Mouse (Mus musculus) left cerebral cortex, adult 11 months (tissue): ENCODE data around the gene Gm1673.
"Not testable (repeated sequence)": the region's sequence is repeated elsewhere in the genome, so short reads cannot be mapped to it uniquely, and the experiment has no call there.

Experiments used
- DNase-seq: peaks from one replicate; pipeline ENCODE4 v3.0.0; 2022; ENCODE audit warnings: low spot score

Gene Gm1673

DNA sequence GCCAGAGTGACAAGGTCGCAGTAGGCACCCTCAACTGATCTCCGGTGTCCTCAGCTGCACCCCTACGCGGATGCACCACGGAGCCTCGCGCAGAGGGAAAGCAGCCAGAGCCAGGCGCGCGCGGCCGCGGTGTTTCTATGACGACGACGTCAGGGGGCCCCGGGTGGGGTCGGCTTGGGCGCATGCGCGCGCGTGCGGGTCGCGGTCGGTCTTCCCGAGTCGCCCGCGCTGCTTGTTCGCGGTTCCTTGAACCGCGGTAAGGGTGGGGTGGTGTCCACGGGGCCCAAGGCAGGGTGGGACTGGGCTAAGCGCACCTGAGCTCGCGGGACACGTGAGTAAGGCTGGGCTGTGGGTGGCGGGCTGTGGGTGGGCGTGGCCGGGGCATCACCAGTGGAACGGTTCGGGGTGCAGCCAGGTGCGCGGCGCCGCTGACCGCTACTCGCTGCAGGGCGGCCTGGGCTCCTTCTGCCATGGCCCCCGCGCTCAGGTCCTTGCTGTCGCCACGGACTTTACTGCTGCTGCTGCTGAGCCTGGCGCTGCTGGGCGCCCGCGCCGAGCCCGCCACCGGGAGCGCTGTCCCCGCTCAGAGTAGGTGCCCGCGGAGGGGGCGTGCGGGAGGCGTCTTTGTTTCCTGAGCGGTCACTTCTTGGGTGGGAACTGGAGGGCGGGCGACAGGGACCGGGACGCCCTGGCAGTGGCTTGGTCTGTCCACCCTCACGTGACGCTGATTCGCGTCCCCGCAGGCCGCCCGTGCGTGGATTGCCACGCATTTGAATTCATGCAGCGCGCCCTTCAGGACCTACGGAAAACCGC, at the start of gene Gm1673:
Gene Gm1673 (plus strand): TSS at position 125 of the 813 bp plus-strand sequence.
- peak; percentile 76 for DNase-seq

DNA sequence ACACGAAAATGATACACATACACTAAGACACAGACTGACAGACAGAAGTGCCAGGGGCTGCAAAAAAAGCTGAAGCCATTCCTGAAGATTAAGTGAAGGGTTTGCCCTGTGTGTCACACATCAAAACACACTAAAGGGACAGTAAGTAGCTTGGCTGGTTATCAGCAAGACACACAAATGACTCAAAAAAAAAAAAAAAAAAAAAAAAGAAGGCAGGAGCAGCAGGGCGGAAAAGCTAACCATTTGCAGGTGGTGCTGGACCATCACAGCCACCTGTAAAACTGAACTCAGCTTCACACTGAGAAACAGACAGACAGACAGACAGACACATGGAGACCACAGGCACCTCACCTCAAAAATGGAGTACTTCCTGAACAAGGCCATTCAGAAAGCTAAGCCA, 49.2 kb upstream of the Gm1673 start:
- no peak for DNase-seq

DNA sequence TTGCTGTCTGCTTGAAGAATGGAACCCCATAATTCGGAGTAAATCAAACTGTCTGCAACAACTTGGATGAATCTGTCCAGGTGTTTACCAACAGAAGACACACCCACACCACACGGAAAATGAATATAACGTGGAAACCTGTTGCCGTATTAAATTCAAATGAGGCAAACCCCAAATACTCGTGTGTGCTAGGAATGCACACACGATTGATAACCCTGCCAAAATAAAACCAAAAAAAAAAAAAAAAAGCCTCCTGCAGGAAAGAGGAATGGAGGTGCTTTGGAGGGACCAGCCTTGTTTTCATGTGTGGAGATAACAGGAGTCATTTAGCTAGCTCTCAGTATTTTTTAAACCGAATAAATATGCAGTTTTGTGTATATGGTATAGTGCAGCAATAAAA, 48.4 kb upstream of the Gm1673 start:
- DNase-seq, result no peak

DNA sequence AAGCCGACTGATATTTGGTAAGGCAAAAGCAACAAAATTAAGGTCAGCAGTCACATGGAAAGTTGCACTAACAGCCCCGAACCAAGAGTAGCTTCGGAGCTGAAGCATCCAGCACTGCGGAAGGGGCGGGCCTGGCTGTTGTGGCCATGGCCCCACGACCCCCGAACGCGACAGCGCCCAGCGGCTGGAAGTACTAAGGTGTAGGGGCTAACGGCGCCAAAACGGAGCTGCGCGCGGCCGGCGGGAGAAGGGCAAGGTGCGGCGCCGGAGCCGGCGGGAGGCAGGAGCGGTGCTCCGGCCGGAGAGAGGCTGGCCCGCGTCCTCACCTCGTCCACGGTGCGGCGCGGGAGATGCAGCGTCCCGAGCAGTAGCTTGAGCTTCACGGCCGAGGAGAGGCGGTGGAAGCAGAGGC, 47.5 kb upstream of the Gm1673 start:
- no peak for DNase-seq

DNA sequence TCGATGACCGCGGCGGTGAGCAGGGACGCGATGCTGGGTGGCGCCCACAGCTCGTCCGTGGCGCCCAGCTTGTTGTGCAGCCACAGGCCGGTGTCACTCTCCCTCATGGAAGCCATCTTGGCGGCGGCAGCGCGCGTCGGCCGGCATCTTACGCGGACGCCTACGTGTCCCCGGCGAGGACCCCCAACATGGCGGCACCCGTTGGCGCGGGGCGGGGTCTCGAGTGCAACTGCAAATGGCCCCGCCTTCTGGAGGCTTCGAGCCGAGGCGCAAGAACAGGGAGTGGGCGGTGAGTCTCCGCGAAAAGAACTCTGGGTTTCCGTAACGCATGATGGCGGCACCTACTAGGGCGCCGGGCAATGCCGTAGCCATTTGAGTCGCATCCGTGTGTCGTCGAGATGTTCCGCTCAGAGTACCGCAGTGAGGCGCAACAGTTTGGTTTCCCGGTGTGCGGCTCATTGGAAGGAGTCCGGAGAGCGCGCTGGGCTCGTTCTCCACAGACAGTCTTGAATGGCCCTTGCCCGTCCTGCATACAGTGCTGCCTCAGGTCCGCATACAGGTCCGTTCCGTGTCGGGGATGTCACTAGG, 47.0 kb upstream of the Gm1673 start, which contains the start of gene Nelfa:
Gene Nelfa (minus strand): TSS at position 294 of the 588 bp plus-strand sequence.
- peak; percentile 99 for DNase-seq

DNA sequence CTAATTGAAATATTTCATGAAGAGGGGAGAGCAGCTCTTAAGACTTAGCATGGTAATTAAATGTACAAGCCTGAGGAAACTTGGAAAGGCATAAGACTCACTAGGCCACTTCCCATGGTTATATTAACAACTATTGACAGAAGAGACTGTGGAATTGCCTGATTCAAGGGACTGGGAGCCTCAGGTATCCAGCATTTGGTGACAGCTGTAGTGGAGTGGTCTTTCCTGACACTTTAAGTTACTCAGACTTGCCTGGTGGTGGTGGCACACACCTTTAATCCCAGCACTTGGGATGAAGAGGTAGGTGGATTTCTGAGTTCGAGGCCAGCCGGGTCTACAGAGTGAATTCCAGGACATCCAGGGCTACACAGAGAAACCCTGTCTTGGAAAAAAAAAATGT, 46.0 kb upstream of the Gm1673 start:
- no peak for DNase-seq

DNA sequence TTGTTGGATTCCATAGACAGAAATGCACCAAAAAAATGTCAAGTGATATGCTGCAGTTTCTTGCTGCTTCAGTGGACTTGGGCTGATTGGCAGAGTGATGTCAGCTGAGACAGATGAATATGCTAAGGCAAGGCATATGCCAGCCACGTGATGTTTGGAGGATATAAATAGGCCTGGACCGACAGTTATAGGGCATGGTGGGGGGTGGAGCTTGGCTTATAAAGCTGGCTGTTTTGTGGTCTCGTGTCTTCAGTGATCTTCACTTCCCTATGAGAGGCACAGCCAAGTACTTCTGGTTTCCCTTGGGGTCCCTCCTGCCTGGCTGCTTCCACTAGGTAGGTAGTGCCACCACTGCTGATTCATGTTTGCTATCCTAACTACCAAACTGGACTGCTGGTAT, 44.8 kb upstream of the Gm1673 start:
- DNase-seq, result no peak

DNA sequence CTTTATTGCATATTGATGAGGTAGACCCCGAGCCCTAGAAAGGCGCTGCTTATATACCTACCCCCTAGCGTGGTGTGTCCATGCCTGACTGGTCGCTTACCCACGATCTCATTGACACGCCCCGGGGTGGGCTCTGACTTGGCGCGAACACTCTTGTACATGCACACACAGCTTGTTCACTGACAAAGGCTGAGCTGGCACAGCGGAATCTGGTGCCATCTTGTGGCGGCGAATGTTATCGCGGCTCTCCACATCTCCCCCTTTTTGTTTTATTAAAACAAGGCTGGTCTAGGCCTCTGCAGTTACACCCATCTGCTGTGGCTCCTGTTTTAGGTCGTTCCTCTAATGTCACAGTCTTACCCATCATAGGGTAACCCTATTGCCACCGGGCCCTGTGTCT, 36.2 kb upstream of the Gm1673 start:
- DNase-seq, result not testable (repeated sequence)

DNA sequence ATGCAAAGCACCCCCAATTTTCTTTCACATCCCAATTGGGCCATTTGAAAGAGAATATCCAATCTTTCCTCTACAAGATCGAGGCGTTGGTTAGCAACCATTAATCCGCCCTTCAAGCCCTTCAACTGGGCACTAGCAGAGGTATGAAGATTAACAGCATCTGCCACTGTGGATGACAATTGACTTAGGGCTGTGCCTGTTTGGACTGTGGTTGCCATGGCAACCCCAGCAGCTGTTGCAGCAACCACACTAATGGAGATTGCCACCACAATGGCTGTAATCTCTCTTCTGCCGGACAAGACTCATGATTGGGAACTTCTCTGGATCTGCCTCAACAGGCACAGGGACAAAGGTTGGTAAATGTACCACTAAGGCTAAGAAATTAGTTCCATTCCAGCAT, 34.9 kb upstream of the Gm1673 start:
- DNase-seq, result no peak

DNA sequence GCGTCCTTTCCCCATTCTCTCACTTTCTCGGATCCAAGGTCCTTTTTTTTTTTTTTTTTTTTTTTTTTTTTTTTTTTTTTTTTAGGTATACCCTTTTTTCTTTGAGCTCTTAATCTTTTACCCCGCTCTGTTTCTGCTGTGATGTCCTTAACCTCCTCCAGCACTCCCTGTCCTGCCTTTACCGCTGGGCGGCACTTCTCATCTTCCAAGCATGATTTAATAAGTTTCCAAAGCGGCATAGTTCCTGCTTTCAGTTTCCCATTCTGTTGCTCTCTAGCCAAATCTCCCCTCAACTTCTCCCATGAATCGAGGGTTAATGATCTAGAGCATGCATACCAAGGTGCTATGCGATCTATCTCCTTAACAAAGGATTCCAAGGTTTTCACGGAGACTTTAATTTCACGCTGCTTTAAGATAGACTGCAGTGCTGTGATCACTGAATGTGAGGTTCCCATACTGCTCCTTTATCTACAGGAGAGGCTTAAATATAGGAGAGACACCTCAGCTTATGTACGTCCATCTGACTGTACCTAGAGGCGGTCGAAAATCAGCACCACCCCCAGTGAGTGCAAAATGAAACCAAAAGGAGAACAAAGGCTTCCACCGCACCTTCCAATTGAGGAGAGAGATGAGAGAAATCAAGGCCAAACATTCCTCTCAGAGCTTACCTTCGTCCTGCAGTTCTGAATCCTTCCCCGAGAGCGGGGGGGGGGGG, 29.6 kb upstream of the Gm1673 start:
- DNase-seq, result no peak

DNA sequence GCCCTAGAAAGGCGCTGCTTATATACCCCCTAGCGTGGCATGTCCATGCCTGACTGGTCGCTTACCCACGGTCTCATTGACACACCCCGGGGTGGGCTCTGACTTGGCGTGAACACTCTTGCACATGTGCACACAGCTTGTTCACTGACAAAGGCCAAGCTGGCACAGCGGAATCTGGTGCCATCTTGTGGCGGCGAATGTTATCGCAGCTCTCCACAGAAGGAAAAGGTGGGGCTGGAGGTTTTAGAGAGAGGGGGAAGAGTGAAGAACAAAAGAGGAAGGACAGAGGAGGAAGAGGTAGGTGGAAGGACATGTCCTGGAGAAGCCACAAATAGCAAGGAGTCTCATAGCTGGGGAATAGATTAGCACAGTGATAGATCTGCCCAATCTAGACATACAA, 28.9 kb upstream of the Gm1673 start:
- DNase-seq, result peak; percentile 62

DNA sequence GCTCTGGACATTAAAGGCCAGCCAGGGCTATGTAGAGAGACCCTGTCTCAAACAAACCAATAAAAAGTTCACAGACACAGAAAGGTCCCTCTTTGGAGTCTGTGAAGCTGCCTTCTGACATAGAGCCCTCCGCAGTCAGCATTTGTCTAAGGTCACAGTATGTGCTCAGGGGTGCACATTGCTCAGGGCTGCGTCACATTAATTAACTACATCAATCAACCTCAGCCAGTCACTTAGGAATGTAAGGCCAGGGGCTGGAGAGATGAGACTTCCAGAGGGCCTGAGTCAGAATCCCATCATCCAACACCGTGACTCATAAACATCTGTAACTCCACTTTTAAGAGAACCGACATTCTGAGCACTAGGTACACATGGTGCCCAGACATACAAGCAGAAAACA, 27.4 kb upstream of the Gm1673 start:
- DNase-seq, result no peak

DNA sequence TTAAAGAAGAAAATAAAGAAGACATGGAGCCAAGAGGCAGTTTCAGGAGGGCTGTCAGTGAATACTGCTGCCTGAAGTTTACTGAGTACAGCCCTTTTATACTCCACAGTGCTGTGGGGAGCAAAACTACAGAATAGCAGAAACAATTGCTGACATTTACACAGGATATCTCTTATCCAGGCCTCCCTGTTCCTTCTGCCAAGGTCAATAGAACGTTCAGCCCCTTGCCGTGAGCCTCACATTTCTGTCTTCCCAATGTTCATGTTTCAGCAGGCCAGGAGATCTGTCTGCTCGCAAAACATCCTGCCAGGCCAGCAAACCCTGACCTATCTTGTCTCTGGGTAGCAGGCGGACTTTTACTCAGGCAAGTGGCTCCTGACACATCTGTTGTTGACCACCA, 23.9 kb upstream of the Gm1673 start:
- DNase-seq, result no peak

DNA sequence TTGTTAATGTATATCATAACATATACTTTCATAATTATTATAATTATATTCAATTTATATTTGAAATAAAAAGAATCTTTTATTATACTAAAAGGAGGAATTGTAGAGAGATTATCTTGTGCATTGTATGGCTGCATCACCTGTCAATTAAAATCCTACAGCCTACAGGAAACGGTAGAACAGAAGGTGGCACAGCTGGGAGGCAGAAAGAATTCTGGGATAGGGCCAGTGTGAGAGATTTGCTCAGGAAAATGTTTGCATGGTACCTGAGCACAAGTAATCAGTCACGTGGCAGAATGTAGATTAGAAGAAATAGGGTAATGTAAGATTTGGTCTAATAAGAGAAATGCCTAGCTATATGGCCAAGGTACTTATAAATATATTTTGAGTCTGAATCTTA, 8.5 kb upstream of the Gm1673 start:
- no peak for DNase-seq

DNA sequence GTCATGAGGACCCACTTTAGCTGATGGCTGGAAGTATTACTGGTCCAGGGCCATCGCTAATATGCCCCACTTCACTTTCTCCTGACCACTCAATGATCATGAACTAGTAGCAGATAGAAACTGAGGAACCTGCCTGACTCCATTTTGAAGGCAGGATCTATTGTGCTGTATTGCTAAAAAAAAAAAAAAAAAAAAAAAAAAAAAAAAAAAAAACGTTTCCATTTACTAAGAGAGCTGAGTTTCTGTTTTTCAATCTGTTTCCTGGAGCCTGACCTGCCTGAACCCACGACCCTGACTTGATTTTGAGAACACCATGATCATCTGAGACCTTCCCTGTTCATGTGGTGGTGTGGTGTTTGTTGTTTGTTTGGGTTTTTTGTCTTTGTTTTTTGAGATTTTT, 7.0 kb upstream of the Gm1673 start:
- DNase-seq, result no peak

DNA sequence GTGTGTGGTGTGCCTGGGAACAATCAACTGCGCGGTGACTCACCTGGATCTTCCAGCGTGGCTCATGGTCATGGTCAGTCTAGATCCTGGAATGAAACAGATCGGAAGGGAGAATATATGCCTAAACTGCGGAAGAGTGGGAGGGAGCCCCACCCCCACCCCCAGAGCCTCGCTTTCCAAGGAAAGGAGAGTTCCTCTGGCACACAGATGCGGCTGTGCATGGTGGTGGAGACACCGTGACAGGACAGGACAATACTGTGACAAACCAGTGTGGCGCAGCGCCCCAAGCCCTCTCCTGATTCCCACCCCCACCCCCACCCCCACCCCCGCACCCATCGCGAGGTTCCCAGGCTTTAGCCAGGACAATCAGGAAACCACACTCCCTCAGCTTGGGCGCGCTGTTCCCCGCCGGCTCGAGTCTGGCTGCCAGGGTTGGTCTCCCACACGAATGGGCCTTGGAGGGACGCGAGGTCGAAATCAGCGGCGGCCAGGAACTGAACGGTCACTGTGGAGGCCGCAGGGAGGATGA, 438 bp upstream of the Gm1673 start:
- DNase-seq, result no peak

DNA sequence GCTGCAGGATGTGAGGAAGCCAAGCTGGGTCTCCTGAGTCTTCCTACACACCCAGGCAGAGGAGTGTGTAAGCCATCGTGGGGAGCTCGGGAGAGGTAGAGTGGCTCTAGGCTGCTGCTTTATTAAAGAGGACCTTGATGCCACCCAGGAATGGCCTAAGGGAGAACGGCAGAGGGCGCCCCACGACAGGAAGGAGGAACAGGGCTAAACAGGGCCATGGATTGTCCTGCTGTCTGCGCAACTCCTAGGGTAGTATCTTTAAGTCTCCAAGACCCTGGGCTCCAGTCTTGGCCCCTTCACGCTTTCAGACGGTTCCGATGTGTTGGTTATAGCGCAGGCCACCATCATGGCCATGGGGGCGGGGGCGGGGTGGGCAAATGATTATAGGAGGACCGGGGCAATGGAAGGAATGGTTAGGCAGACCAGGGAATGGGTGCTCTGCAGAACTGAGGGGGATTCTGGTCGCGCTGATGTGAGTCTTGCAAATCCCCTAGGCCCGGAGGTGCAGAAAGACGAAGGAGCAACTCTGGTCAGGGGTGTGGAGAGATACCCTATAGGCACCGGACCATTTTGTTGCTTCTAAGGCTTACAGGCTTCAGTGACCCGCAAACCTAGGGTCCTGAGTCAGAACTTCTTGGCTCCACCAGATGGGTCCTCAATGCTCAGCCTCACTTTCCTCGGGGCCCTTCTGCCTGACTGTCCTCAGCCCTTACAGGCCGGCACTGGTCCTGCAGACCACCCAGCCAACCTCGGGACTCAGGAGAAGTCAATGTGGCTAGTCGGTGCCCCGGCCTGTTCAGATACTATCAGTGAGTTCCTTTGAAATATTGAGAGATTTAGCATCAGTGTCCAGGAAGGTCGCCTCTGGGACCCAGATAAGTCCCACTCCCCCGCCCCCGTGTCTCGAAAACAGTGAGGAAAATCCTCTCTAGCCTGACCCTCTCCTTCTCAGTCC, 11.7 kb downstream of the Gm1673 start:
- peak; percentile 46 for DNase-seq

DNA sequence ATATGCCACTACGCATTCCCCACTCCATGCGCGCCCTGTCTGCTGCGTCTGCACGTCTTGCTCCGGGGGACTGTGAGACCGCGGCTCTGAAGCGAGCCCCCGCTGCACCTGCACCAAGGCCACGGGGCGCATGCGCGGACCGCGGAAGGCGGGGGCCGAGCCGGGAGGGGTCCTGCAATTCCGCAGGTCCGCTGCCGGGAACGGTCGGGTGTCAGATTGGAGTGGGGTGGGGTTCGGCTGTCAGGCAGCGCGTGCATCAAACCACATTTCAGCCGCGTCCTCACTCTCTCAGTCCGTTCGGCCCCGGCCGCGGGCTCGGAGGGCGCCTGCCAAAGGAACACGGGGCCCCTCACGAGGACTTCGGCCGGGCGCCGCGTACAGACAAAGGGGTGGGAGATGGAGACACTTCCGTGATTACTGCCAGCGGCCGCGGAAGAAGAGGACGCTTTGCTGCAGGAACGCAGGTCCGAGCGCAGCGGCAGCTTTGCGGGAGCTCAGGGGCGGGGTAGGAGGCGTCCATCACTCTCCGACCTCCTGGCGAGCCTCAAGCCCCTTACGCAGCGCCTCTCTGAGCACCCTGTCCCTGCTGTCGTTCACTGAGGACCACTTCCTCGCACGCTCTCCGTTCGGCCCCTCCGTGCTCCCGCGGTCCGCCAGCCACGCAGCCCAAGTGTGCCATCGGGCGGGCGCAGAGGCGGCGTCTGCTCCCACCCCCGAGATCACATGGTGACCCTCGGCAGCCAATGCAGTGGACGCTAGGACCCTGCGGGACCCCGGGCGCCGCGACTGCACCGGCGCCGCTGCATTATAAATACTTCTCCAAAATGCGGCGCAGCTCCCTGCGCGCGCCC, 12.8 kb downstream of the Gm1673 start, which contains the start of gene Nat8l:
Gene Nat8l (plus strand): TSS at position 142 of the 851 bp plus-strand sequence.
- peak; percentile 80 for DNase-seq

DNA sequence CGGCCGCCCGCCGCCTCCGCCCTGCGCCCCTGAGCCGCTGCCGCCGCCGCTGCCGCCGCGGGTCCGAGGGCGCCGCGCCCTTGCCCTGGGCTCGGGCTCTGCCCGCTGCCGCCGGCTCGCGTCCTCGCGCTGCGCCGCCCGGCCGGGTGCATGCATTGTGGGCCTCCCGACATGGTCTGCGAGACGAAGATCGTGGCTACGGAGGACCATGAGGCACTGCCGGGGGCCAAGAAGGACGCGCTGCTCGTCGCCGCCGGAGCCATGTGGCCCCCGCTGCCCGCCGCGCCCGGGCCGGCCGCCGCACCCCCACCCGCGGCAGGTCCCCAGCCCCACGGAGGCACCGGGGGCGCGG, 13.4 kb downstream of the Gm1673 start:
- no peak for DNase-seq

DNA sequence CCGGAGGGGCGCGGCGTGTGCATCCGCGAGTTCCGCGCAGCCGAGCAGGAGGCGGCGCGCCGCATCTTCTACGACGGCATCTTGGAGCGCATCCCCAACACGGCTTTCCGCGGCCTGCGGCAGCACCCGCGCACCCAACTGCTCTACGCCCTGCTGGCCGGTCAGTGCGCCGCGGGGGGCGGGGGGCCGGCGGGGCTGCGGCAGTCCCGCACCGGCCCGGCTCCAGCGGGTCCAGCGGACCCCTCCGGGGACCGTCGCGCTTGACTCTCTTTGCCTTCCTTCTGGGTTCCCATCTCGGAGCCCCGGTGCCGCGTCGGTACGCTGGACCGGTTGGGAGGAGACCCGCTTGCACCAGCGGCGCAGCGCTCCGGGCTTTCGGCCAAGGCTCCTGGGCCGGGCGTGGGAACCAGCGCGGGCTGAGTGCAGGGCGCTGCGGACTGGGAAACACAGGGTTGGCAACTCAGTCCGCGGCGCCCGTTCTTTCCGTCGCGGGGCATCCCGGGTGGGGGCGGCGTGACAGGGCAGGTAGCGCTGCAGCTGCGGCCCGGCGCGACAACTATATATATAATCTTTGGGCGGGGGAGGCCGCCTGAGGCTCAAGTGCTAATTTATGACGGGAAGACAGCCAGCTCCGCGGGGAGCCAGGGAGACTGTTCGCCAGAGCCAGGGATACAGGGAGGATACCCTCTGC, 14.0 kb downstream of the Gm1673 start:
- DNase-seq, result peak; percentile 65
